Mouse (Mus musculus) kidney, postnatal 0 days (tissue): ENCODE results near the gene Zfp775. TPM values are rescaled to one million over a fixed set of nuclear protein-coding genes. Genes with fewer than 3 reads are reported as not detected.
A peak's percentile ranks its signal among the peaks of the same experiment; 100 is the strongest.

ENCODE experiments used
- ATAC-seq: fragments of 200-750 bp; cut with Nextera tagmentation; replicated peaks from 2 replicates; pipeline ENCODE4 v1.8.0; 2017; ENCODE audit warnings: low read depth, moderate number of reproducible peaks, moderate TSS enrichment, moderate library complexity; ENCODE audit not compliant: low FRiP score
- DNase-seq: peaks from one replicate; pipeline ENCODE4 v3.0.0-alpha.2; 2016; ENCODE audit warnings: low spot score
- H3K27ac ChIP-seq: fragments of 300-500 bp; sonication (generic); 2 replicates; pipeline ENCODE4 v1.5.1; 2014; ENCODE audit warnings: mild to moderate bottlenecking
- H3K27me3 ChIP-seq: fragments of 300-500 bp; sonication (generic); 2 replicates; pipeline ENCODE4 v1.6.1; 2014; ENCODE audit warnings: low read length, mixed read lengths; ENCODE audit not compliant: insufficient read depth
- H3K36me3 ChIP-seq: fragments of 300-500 bp; sonication (generic); 2 replicates; pipeline ENCODE4 v1.6.1; 2014; ENCODE audit warnings: low read length, mixed read lengths; ENCODE audit not compliant: insufficient read depth
- H3K4me1 ChIP-seq: fragments of 300-500 bp; sonication (generic); replicated peaks from 2 replicates; pipeline ENCODE4 v1.6.1; 2014; ENCODE audit warnings: antibody characterized with exemption, low read length, mixed read lengths; ENCODE audit not compliant: insufficient read depth
- H3K4me2 ChIP-seq: fragments of 300-500 bp; sonication (generic); 2 replicates; pipeline ENCODE4 v1.6.1; 2014; ENCODE audit warnings: mild to moderate bottlenecking, low read length, moderate library complexity, mixed read lengths
- H3K4me3 ChIP-seq: fragments of 300-500 bp; sonication (generic); replicated peaks from 2 replicates; pipeline ENCODE4 v1.5.1; 2014; ENCODE audit warnings: low read depth, low read length
- H3K9ac ChIP-seq: fragments of 300-500 bp; sonication (generic); 2 replicates; pipeline ENCODE4 v1.6.1; 2014; ENCODE audit warnings: low read depth, low read length
- H3K9me3 ChIP-seq: fragments of 300-500 bp; sonication (generic); replicated peaks from 2 replicates; pipeline ENCODE4 v1.6.1; 2016; ENCODE audit warnings: low read length, inconsistent platforms, mixed read lengths
- CTCF ChIP-seq: IDR thresholded peaks from 2 replicates; pipeline ENCODE4 v1.5.1; 2016; ENCODE audit warnings: antibody characterized with exemption, low read depth, mild to moderate bottlenecking, moderate library complexity
- WGBS: fragments of 180-500 bp; shearing (Covaris S2); extraction: QIAGEN DNeasy Blood & Tissue Kit; methylation state at CpG from one replicate; pipeline ENCODE4 v1.1.7; 2014; 5-methylcytosine and 5-hydroxymethylcytosine counted together
- polyA plus RNA-seq: library from polyadenylated mRNA; unstranded; fragments of >200 nt; fragmentation: Nextera tagmentation; extraction: Ambion mirVana; gene quantifications from 2 replicates; pipeline ENCODE4 v1.2.1, GENCODE M21; 2015

The Zfp775 gene
- polyA plus RNA-seq, 1 experiment from 2014 or later, result 6.4 TPM

DNA sequence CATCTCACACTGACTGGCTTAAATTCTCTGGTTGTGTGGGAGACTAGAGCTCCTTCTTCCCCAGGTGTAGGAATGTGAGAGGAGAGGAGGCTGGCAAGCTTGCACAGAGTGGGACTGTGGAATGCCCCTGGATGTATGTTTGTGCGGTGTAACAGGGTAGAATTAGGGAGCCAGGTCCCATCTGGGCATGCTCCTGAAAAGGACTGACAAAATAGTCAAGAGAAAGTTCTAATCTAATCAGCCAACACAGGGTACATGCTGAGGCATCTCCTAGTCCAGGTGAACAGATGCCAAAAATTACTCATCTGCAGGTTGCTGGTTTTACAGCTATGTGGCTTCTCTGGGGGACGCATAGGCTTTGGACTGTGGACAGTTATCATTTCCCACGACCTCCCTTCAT is 45.9 kb upstream of the Zfp775 start:
- 93% methylated on average over 3 of the region's 3 CpGs for whole genome bisulfite sequencing
- no peak for TF ChIP-seq CTCF
- Histone ChIP-seq H3K4me3 (no peak overlapping the region), H3K36me3 (peaks cover 3% of the 10 kb centered on the region; the same call in 1 of the 2 replicates), H3K9ac (no peak overlapping the region), H3K4me2 (no peak overlapping the region), H3K27ac (0 out of 2 replicates have a peak overlapping the region, but pooled peaks have one; percentile 98), H3K4me1 (peaks cover 3% of the 10 kb centered on the region; the same call in 1 of the 2 replicates), H3K9me3 (no peaks in the 10 kb centered on the region), H3K27me3 (no peaks in the 10 kb centered on the region)
- DNase-seq, result no peak
- ATAC-seq, result no peak

DNA sequence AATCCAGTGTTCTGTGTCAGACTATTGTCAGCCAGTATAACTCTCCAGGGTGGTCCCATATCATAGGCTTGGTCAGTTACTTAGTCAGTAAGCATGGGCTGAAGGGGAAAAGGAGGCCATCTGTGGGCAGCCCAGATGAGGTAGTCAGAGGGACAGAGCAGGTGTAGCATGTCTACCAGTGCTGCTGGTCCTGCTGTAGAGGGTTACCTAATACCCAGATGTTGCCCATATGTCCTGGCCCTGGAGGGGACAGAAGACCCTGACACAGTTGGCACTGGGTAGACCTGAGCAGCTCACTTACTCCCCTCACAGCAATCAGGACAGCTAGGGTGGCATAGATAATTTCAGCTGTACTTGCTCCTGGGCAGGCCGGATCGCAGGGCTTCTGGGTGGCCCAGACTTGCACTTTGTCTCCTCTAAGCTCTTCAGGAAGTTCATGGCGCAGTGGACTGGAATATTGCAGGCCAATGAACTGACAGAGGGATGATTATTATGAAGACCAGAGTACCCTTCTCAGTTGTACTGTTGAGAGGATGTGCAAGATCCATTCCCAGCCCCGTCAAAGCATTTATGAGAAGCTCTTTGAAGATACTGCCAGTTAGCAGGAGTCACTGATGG is 36.1 kb upstream of the Zfp775 start:
- ATAC-seq (no peak), DNase-seq (no peak)
- no peaks in the 10 kb centered on the region for H3K36me3 ChIP-seq
- TF ChIP-seq CTCF, result no peak
- H3K4me2 ChIP-seq, result no peak overlapping the region
- WGBS, result 69% methylated on average over 4 of the region's 4 CpGs
- no peak overlapping the region for H3K27ac ChIP-seq
- no peaks in the 10 kb centered on the region for H3K27me3 ChIP-seq
- H3K9me3 ChIP-seq, result no peaks in the 10 kb centered on the region
- peaks cover 24% of the 10 kb centered on the region; the same call in 1 of the 2 replicates for H3K4me1 ChIP-seq
- no peak overlapping the region for H3K4me3 ChIP-seq
- no peak overlapping the region for H3K9ac ChIP-seq

DNA sequence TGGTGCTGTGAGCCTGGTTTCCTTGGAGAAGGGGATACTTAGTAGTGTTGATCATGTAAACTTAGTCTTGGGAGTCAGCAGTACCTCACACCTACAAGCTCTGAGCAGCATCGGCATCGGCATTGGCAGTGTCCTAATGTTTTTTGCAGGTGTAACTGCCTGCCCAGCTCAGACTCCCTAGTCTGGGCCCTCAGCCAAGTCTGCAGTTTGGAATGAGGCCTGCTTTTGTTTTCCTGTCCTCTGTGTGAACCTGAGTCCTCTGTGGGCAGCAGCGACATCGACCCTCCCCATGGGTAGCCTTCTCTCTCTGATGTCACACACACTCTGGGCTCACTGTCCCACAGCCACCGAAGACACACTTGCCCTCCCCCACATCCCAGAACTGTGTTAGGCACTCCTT is 35.6 kb upstream of the Zfp775 start:
- Histone ChIP-seq H3K9ac (no peak overlapping the region), H3K4me2 (no peak overlapping the region), H3K27me3 (no peaks in the 10 kb centered on the region), H3K4me1 (peaks cover 24% of the 10 kb centered on the region; the same call in 1 of the 2 replicates), H3K36me3 (no peaks in the 10 kb centered on the region), H3K27ac (no peak overlapping the region), H3K4me3 (no peak overlapping the region), H3K9me3 (no peaks in the 10 kb centered on the region)
- ATAC-seq, result peak; percentile 40; the same call in 1 of the 2 replicates
- 7% methylated on average over 5 of the region's 5 CpGs for WGBS
- peak; percentile 81 for DNase-seq
- TF ChIP-seq CTCF, result no peak

DNA sequence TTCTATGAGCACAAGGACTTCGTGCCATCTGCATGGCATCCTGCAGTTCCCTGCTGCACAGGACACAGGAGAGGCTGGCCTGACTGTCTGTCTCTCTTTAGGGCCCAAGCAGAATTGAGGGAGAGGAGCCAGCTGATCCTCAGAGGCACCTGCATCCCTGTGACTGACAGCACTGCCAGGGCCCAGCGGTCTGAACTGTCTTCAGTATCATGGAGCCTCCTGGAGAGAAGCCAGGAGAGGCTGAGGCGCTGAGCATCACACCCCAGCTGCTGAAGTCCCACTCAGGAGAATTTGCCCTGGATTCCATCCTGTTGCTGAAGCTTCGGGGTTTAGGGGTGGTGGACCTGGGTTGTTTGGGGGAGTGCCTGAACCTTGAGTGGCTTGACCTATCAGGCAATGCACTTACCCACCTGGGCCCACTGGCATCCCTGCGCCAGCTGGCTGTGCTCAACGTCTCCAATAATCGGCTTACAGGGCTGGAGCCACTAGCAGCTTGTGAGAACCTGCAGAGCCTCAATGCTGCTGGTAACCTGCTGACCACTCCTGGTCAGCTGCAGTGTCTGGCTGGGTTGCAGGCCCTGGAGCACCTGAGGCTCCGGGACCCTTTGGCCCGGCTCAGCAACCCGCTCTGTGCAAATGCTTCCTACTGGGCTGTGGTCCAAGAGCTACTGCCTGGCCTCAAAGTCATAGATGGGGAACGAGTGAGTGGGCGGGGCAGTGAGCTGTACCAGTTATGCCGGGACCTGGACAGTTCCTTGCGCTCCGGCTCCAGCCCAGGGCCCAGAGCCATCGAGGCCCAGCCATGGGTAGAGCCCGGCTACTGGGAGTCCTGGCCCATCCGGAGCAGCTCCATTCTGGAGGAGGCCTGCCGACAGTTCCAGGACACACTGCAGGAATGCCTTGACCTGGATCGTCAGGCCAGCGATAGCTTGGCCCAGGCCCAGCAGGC is 33.6 kb upstream of the Zfp775 start:
- Histone ChIP-seq H3K27me3 (no peaks in the 10 kb centered on the region), H3K4me3 (no peak overlapping the region), H3K4me1 (peaks cover 30% of the 10 kb centered on the region), H3K9me3 (no peaks in the 10 kb centered on the region), H3K36me3 (no peaks in the 10 kb centered on the region), H3K27ac (peak overlapping the region; percentile 72), H3K9ac (no peak overlapping the region), H3K4me2 (peak overlapping the region; percentile 23; the same call in 1 of the 2 replicates)
- no peak for TF ChIP-seq CTCF
- 39% methylated on average over 21 of the region's 21 CpGs for WGBS
- DNase-seq (peak; percentile 77), ATAC-seq (peak; percentile 55)

DNA sequence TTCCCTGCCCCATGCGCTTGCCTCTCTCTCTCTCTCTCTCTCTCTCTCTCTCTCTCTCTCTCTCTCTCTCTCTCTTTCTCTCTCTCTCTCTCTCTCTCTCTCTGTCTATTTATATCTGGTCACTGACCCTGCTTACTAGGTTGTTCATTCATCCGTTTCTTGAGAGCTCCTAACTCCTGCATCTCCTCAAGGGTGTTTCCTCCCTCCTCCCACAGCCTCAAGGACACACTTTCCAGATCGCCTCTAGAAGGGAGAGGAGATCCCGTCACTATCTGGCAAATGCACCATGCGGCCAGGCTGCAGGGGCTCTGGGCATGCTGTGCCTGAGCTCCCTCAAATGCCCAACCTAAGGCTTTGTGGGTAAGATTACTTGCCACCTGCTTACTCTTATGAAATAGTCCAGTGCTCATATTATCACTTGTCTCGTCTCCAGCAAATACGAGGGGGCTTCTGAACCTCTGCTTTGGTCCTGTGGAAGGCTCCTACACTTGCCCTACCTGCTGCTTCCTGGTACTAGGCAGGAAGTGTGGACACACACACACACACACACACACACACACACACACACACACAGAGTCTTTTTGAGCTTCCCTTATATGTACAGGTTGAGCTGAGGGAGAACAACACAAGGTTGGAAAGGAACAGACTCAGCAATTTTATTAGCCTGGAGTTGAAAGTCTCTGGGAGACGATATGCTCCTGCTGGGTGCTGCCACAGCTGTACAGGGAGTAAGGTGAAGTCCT is 32.6 kb upstream of the Zfp775 start:
- Histone ChIP-seq H3K36me3 (no peaks in the 10 kb centered on the region), H3K4me1 (peaks cover 31% of the 10 kb centered on the region), H3K4me3 (no peak overlapping the region), H3K27ac (peak overlapping the region; percentile 72; the same call in 1 of the 2 replicates), H3K9ac (no peak overlapping the region), H3K4me2 (0 out of 2 replicates have a peak overlapping the region, but pooled peaks have one; percentile 23), H3K9me3 (no peaks in the 10 kb centered on the region), H3K27me3 (no peaks in the 10 kb centered on the region)
- DNase-seq (peak; percentile 56), ATAC-seq (no peak)
- no peak for TF ChIP-seq CTCF
- WGBS, result 45% methylated on average over 8 of the region's 8 CpGs

DNA sequence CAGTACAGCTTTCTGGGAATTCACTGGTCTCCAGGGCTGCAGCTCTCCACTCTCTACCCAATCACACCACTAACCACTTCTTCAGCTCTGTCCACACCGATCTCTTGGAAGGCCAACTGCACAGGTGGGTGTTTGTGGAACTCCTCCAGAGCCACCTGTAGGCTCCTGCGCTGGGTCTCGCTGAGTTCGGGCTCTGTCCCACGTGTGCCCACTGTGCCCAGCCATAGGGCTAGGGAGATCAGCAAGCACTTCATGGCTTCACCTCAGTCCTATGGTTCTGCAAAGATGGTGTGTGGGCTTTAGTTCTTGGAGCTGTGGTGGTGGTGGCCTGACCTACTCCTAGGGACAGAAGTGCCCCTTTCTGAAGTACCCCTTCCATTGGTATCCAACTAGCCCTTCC is 29.8 kb upstream of the Zfp775 start:
- no peak for TF ChIP-seq CTCF
- Histone ChIP-seq H3K9me3 (no peaks in the 10 kb centered on the region), H3K4me1 (peaks cover 26% of the 10 kb centered on the region), H3K4me2 (peak overlapping the region; percentile 43), H3K36me3 (no peaks in the 10 kb centered on the region), H3K9ac (peak overlapping the region; percentile 25; the same call in 1 of the 2 replicates), H3K4me3 (peak overlapping the region; percentile 9; the same call in 1 of the 2 replicates), H3K27me3 (no peaks in the 10 kb centered on the region), H3K27ac (peak overlapping the region; percentile 51; the same call in 1 of the 2 replicates)
- ATAC-seq (no peak), DNase-seq (no peak)
- WGBS, result 91% methylated on average over 5 of the region's 5 CpGs
